Mouse (Mus musculus): ENCODE data around the gene Rabgef1.

DNA sequence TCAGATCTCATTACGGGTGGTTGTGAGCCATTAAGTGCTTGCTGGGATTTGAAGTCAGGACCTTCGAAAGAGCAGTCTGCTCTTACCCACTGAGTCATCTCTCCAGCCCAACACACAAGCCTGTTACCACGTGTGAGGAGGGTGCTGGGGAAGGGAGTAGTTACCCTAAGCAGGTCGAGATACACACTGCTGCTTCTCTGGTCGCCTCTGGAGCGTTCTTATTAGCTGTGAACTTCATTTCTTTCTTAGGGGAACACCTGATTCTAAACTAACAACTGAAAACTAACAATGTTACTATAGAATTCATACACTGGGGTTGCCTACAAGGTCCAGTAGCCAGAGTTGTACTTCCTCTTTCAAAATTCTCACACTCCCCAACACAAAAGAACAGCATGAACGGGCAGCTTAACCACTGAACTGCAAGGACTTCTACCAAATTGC is 11.8 kb upstream of the Rabgef1 start:
- TF ChIP-seq POLR2A (IDR thresholded peaks at IDR 0.05; ENCODE audit: borderline replicate concordance, insufficient read depth, low read length) (no peak), CTCF (IDR thresholded peaks at IDR 0.05; ENCODE audit: borderline replicate concordance, insufficient read depth, low read depth, low read length) (no peak)

Measured in cerebellum, adult 2 months (tissue).